Mouse (Mus musculus) midbrain, embryonic 16.5 days (tissue): Measurements from ENCODE around the gene Dnaja2. TPM values are rescaled to one million over a fixed set of nuclear protein-coding genes. Genes with fewer than 3 reads are reported as not detected.

Experiments used
- ATAC-seq: fragments of 200-750 bp; cut with Nextera tagmentation; 2 replicates; pipeline ENCODE4 v1.8.0; 2017; ENCODE audit warnings: moderate TSS enrichment
- H3K27ac ChIP-seq: fragments of 300-500 bp; sonication (generic); 2 replicates; pipeline ENCODE4 v1.5.1; 2014; ENCODE audit warnings: mild to moderate bottlenecking, low read length, mixed read lengths
- H3K27me3 ChIP-seq: fragments of 300-500 bp; sonication (generic); 2 replicates; pipeline ENCODE4 v1.6.1; 2014; ENCODE audit warnings: low read depth, low read length, mixed read lengths; ENCODE audit not compliant: control insufficient read depth, insufficient read depth
- H3K36me3 ChIP-seq: fragments of 300-500 bp; sonication (generic); 2 replicates; pipeline ENCODE4 v1.6.1; 2014; ENCODE audit warnings: mild to moderate bottlenecking, low read length, moderate library complexity, mixed read lengths; ENCODE audit not compliant: control insufficient read depth, insufficient read depth
- H3K4me1 ChIP-seq: fragments of 300-500 bp; sonication (generic); 2 replicates; pipeline ENCODE4 v1.6.1; 2014; ENCODE audit warnings: mild to moderate bottlenecking, low read length, mixed read lengths; ENCODE audit not compliant: control insufficient read depth, insufficient read depth
- H3K4me2 ChIP-seq: fragments of 300-500 bp; sonication (generic); 2 replicates; pipeline ENCODE4 v1.6.1; 2014; ENCODE audit warnings: mild to moderate bottlenecking, low read length, mixed read lengths
- H3K4me3 ChIP-seq: fragments of 300-500 bp; sonication (generic); 2 replicates; pipeline ENCODE4 v1.5.1; 2014; ENCODE audit warnings: low read depth, mild to moderate bottlenecking, low read length, moderate library complexity, mixed read lengths
- H3K9ac ChIP-seq: fragments of 300-500 bp; sonication (generic); 2 replicates; pipeline ENCODE4 v1.6.1; 2014; ENCODE audit warnings: low read depth, low read length, mixed read lengths
- H3K9me3 ChIP-seq: fragments of 300-500 bp; sonication (generic); replicated peaks from 2 replicates; pipeline ENCODE4 v1.6.1; 2014; ENCODE audit warnings: mild to moderate bottlenecking, low read length, mixed read lengths; ENCODE audit not compliant: control insufficient read depth, poor library complexity, severe bottlenecking
- WGBS: fragments of 180-500 bp; shearing (Covaris S2); extraction: QIAGEN DNeasy Blood & Tissue Kit; methylation state at CpG from one replicate; pipeline ENCODE4 v1.1.7; 2014; 5-methylcytosine and 5-hydroxymethylcytosine counted together
- polyA plus RNA-seq: library from polyadenylated mRNA; unstranded; fragments of >200 nt; fragmentation: Nextera tagmentation; extraction: Ambion mirVana; gene quantifications from 2 replicates; pipeline ENCODE4 v1.2.1, GENCODE M21; 2015

Gene Dnaja2
- polyA plus RNA-seq, 1 experiment from 2014 or later, result 177 TPM

GRCm38 (mm10) chr8:85500955-85501685, 54.0 kb downstream of the Dnaja2 start:
- ATAC-seq, result peak; percentile 86
- WGBS, result 69% methylated on average over 11 of the region's 11 CpGs
- Histone ChIP-seq H3K9me3 (no peaks in the 10 kb centered on the region), H3K4me2 (no peak overlapping the region), H3K9ac (no peak overlapping the region), H3K27ac (peak overlapping the region; percentile 63), H3K4me1 (peaks cover 7% of the 10 kb centered on the region; the same call in 1 of the 2 replicates), H3K4me3 (no peak overlapping the region), H3K36me3 (no peaks in the 10 kb centered on the region; the same call in 1 of the 2 replicates), H3K27me3 (no peaks in the 10 kb centered on the region)

GRCm38 (mm10) chr8:85500460-85500859, 54.7 kb downstream of the Dnaja2 start:
- no peaks in the 10 kb centered on the region for H3K27me3 ChIP-seq
- WGBS, result 90% methylated on average over 10 of the region's 10 CpGs
- H3K4me3 ChIP-seq, result no peak overlapping the region
- H3K4me2 ChIP-seq, result no peak overlapping the region
- peak overlapping the region; percentile 25; the same call in 1 of the 2 replicates for H3K27ac ChIP-seq
- H3K9ac ChIP-seq, result no peak overlapping the region
- H3K36me3 ChIP-seq, result no peaks in the 10 kb centered on the region
- H3K9me3 ChIP-seq, result no peaks in the 10 kb centered on the region
- H3K4me1 ChIP-seq, result peaks cover 7% of the 10 kb centered on the region; the same call in 1 of the 2 replicates
- ATAC-seq, result no peak; the same call in 1 of the 2 replicates

- Histone ChIP-seq H3K4me2 (no peak overlapping the region), H3K4me1 (peaks cover 14% of the 10 kb centered on the region), H3K4me3 (no peak overlapping the region), H3K9ac (no peak overlapping the region), H3K27me3 (no peaks in the 10 kb centered on the region), H3K9me3 (no peaks in the 10 kb centered on the region), H3K36me3 (no peaks in the 10 kb centered on the region), H3K27ac (0 out of 2 replicates have a peak overlapping the region, but pooled peaks have one; percentile 2)
- no peak for ATAC-seq
- 24% methylated on average over 2 of the region's 2 CpGs for WGBS
Measured at GRCm38 (mm10) chr8:85498577-85498976, 56.6 kb downstream of the Dnaja2 start.

GRCm38 (mm10) chr8:85496778-85497177, 58.4 kb downstream of the Dnaja2 start:
- H3K4me3 ChIP-seq, result no peak overlapping the region
- ATAC-seq, result no peak
- peaks cover 20% of the 10 kb centered on the region for H3K4me1 ChIP-seq
- no peaks in the 10 kb centered on the region for H3K9me3 ChIP-seq
- H3K9ac ChIP-seq, result no peak overlapping the region
- no peak overlapping the region for H3K4me2 ChIP-seq
- H3K36me3 ChIP-seq, result no peaks in the 10 kb centered on the region
- H3K27me3 ChIP-seq, result no peaks in the 10 kb centered on the region
- 94% methylated on average over 4 of the region's 4 CpGs for WGBS
- no peak overlapping the region for H3K27ac ChIP-seq

GRCm38 (mm10) chr8:85496125-85496524, 59.0 kb downstream of the Dnaja2 start:
- H3K27ac ChIP-seq, result no peak overlapping the region
- no peak overlapping the region for H3K4me2 ChIP-seq
- H3K4me1 ChIP-seq, result peaks cover 20% of the 10 kb centered on the region
- no peaks in the 10 kb centered on the region for H3K36me3 ChIP-seq
- no peak overlapping the region for H3K4me3 ChIP-seq
- ATAC-seq, result no peak
- WGBS, result 88% methylated on average over 5 of the region's 5 CpGs
- no peaks in the 10 kb centered on the region for H3K27me3 ChIP-seq
- H3K9ac ChIP-seq, result no peak overlapping the region
- no peaks in the 10 kb centered on the region for H3K9me3 ChIP-seq

DNA sequence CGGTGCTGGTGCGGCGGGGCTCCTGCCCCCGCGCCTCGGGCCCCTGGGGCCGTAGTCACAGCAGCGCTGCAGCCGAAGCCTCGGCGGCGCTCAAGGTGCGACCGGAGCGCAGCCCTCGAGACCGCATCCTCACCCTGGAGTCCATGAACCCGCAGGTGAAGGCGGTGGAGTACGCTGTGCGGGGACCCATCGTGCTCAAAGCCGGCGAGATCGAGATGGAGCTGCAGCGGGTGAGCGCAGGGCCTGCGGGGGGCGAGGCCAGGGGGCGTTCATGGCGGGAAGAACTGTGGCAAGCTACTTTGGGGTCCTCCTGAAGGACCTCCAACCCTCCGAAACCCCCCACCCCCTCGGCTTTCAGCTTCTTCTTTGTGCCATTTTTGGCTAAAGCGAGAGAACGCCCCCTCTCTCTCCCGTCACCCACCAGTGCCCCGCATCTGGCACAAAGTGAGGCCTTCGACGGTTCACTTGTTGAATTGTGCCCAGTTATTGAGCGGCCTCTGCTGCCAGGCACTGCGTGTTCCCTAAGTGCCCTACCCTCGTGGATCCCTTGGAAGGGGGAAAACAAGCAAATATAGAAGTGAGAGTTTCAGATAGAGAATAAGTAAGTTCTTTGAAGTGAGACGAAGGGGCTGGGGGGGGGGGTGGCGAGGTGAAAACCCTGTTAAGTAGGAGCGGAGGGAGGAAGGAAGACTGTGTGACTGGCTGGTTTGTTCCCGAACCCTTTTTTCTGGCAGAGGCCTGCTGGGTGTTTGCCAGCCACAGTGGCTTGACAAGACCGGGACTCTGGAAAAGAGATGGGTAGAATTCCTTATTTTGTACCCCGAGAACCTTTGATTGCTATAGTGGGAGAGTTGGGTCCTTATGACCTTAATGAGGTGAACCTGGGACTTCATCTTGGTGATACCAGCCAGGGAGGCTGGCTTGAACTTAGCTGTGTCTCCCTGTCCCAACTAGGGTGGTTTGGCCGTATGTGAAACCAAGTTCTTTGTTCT, 61.9 kb downstream of the Dnaja2 start:
- H3K9me3 ChIP-seq, result no peaks in the 10 kb centered on the region
- WGBS, result 6% methylated on average over 49 of the region's 49 CpGs
- H3K27me3 ChIP-seq, result no peaks in the 10 kb centered on the region
- H3K9ac ChIP-seq, result peak overlapping the region; percentile 86
- peaks cover 13% of the 10 kb centered on the region for H3K4me1 ChIP-seq
- peak overlapping the region; percentile 83 for H3K27ac ChIP-seq
- peak overlapping the region; percentile 60 for H3K4me3 ChIP-seq
- ATAC-seq, result peak; percentile 67
- H3K4me2 ChIP-seq, result peak overlapping the region; percentile 69
- no peaks in the 10 kb centered on the region for H3K36me3 ChIP-seq

DNA sequence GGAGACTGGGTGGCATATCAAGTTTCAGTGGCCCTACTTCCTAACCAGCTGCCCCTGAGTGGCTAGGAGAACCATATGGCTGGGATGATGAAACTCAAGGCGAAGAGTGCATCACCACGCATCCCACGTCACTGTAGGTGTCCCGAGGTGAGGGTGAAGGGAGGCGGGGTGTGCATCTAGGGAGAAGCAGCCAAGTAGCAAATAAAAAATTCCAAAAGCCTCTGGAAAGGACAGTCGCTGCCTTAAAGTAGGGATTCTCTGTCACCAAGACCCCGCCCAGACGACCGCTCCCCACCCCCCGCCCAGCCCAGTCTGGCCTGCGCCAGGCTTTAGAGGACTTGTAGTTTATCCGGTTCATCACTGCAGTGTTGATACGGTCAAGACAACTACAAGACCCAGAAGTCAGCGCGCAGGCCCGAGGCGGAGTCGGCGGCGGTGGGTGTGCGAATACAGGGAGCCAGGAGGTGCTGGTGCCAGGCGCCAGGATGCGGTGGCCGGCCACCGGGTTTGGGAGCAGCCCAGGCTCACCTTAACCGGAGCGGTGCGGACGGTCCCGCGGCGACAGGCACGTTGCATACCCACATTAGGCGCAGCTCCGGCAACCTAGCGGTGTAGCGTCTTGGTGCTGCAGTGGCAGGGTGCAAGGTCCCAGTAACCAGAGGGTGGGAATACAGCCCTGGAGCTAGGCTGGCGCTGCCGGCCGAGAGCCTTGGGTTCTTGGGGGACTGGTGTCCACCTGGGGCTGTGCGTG, 62.8 kb downstream of the Dnaja2 start, which contains the start of gene Gpt2:
TSS of gene Gpt2 (plus strand) at position 452 of the 751 bp plus-strand sequence.
- Histone ChIP-seq H3K4me2 (peak within 1 kb of the TSS; percentile 69), H3K27ac (peak within 1 kb of the TSS; percentile 83), H3K36me3 (no peaks in the 10 kb centered on the region), H3K4me1 (peaks cover 13% of the 10 kb centered on the region), H3K4me3 (peak within 1 kb of the TSS; percentile 60), H3K9me3 (no peaks in the 10 kb centered on the region), H3K27me3 (no peaks in the 10 kb centered on the region), H3K9ac (peak within 1 kb of the TSS; percentile 86)
- peak; percentile 99 for ATAC-seq
- under 1% methylated on average over 41 of the region's 41 CpGs for WGBS

DNA sequence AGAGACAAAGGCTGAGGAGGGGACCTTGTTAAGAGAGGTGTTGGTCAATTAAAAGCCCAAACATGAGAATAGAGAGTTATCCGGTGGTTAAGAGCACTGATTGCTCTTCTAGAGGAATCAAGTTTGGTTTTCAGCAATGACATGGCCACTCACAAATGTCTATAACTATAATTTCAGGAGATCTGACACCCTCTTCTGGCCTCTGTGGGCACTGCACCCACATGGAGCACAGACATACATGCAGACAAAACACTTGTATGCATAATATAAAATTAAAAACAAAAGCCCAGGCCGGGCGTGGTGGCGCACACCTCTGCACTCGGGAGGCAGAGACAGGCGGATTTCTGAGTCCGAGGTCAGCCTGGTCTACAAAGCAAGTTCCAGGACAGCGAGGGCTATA, 65.6 kb downstream of the Dnaja2 start:
- ATAC-seq, result no peak
- H3K4me2 ChIP-seq, result no peak overlapping the region
- H3K9ac ChIP-seq, result no peak overlapping the region
- no peak overlapping the region for H3K4me3 ChIP-seq
- H3K36me3 ChIP-seq, result no peaks in the 10 kb centered on the region
- no peak overlapping the region for H3K27ac ChIP-seq
- H3K27me3 ChIP-seq, result no peaks in the 10 kb centered on the region
- H3K9me3 ChIP-seq, result no peaks in the 10 kb centered on the region
- peaks cover 13% of the 10 kb centered on the region for H3K4me1 ChIP-seq
- 94% methylated on average over 8 of the region's 8 CpGs for WGBS
